Mouse (Mus musculus) megakaryocyte, embryonic 14.5 days (primary cell): ENCODE results near the gene Gm48551.

Source experiments
- FLI1 ChIP-seq: IDR thresholded peaks from 2 replicates; pipeline ENCODE4 v1.6.1; 2012; ENCODE audit warnings: low read length, inconsistent platforms, mixed read lengths
- GATA1 ChIP-seq: IDR thresholded peaks from 3 replicates; pipeline ENCODE4 v1.6.1; 2012; ENCODE audit warnings: mixed read lengths, low read length, inconsistent platforms, borderline replicate concordance

DNA sequence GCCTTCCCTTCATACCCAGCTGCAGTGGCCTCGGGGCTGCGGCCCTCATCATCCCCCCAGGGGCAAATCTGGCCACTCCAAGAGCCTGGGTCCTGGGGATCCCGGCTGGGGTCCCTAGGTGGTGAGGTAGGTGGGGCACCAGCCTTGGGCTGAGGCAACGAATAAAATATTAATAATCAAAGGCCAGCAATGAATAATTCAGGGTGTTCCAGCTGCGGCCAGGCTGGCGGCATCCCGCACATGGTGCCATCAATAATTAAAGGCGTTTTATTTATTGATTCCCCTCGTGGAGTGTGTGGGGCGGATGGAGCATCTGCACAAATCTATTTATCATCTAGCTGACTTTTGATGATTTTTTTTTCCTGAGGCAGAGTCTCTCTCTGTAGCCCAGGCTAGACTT lies 19.2 kb downstream of the Gm48551 start:
- TF ChIP-seq GATA1 (no peak), FLI1 (no peak)
